Mouse (Mus musculus) CD4-positive helper T cell, adult 2 months (primary cell): ENCODE results near the gene Vmn2r96.
"Not testable (repeated sequence)": the region's sequence is repeated elsewhere in the genome, so short reads cannot be mapped to it uniquely, and the experiment has no call there.

ENCODE experiments used
- DNase-seq: peaks from one replicate; pipeline ENCODE4 v3.0.0-alpha.2; 2012; ENCODE audit warnings: low read depth, missing footprints, low spot score

The Vmn2r96 gene

DNA sequence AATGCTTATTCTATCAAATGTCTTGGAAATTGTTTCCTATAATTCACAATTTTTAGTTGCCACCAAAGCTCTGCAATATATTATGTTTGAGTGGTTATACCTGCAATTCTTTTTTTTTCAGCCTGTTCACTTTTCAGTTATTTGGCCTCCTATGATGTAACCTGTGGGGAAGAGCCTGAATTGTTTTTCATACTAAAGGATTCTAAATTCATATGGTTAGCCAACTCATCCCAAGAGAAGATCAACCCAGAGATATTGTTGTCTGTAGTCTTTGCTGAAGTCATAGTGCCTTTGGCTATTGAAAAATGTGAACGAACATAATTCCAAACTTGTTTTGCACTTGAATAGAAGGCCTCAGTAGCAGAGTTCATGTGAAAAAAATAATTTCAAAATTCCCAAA, at the start of gene Vmn2r96:
Gene Vmn2r96, plus strand, starts transcription at position 301 of the 400 bp plus-strand sequence.
- DNase-seq, result not testable (repeated sequence)

DNA sequence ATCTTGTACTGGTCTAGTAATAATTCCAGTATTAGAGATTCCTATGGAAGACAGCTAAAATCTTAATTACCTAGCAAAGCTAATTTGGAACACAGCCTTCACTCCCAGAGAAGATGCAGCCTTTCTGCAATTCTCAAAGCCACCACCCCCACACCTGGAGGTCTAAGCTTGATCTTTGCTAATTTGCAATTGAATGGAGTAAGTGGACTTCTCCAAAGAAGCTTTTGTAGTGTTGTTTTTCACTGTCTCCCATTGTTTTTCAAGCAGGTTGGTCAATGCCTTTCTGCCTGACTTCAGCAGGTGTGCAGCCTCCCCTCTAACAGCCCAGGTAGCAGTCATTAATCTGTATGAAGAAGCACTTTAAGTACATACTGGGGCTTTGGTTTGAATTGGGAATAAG, 49.6 kb upstream of the Vmn2r96 start:
- no peak for DNase-seq

DNA sequence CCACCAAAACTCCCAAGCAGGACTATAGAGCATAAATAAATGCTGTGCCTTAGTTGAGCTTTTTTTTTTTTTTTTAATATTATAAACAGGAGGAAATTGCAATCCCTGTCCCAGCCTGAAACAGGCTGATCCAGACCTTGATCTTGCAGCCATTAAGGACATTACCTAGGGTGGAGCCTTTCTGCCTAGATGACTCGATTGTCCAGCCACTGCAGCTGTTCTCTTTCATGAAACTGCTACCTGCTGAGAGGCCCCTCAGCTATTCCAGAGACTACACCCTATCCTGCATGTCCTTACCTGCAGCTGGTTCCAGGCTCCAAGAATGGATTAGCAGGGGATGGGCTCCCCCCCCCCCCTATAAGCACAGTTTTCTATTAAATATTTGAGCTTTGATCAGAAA, 49.0 kb upstream of the Vmn2r96 start:
- no peak for DNase-seq

DNA sequence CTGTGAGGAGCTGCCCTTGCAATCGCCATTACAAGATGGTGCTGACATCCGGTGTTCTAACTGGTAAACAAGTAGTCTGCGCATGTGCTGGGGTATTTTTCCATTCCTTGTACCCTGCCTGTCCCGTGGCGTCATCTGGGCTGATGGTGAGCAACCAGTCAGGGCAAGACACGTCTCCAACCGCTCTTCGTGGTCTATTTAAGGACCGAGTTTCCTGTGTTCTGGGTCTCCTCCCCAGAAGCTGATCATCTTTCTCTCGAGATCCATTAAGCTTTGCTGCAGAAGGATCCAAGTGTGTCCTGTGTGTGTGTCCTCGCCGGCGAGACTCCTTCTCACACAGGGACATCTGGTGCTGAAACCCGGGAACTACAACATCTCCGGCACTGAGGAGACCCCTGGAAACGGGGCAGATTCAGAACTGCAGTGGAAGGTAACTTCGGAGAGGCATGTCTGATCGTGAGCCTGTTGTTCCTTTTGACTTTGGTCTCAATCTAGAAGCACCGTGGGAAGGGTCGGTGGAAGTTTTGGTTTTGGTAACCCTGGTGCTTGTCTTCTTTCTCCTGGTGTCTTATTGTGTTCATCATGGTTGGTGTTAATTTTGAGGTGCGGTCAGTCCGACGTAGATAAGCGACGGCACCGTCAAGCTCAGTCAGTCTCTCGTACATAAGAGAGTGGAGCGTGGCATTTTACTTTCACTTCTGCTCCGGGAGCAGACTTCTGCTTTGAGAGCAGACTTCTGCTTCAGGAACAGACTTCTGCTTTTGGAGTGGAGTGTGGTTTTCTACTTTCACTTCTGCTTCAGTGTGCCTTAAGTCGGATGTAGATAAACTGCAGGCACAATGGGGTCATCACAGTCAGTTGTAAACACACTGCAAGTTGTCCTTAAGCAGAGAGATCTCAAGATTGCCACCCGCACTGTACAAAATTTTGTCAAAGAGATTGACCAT, 14.5 kb upstream of the Vmn2r96 start:
- peak; percentile 81 for DNase-seq

DNA sequence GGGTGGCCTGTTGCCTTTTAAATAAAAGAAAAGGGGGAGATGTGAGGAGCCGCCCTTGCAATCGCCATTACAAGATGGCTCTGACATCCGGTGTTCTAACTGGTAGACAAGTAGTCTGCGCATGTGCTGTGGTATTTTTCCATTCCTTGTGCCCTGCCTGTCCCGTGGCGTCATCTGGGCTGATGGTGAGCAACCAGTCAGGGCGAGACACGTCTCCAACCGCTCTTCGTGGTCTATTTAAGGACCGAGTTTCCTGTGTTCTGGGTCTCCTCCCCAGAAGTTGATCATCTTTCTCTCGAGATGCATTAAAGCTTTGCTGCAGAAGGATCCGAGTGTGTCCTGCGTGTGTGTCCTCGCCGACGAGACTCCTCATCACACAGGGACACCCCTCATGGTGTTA, 6.8 kb upstream of the Vmn2r96 start:
- not testable (repeated sequence) for DNase-seq

DNA sequence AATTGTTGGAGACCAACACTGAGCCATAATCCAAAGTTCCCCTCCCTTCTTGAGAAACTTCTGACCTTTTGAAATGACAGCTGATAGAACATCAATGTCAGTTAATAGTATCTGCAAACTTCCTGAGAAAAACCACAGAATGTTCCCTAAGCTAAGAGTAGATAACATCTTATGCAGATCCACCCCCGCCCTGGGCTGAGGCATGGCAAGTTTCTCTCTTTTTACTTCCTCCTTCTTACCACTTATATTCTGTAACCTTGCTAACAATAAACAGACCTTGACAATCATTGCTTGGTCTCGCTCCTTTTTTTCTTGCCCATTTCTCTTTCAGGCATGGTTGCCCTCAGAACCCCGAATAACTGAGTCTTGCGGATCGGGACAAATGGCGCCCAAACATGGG, 42.2 kb downstream of the Vmn2r96 start:
- DNase-seq, result peak; percentile 25

DNA sequence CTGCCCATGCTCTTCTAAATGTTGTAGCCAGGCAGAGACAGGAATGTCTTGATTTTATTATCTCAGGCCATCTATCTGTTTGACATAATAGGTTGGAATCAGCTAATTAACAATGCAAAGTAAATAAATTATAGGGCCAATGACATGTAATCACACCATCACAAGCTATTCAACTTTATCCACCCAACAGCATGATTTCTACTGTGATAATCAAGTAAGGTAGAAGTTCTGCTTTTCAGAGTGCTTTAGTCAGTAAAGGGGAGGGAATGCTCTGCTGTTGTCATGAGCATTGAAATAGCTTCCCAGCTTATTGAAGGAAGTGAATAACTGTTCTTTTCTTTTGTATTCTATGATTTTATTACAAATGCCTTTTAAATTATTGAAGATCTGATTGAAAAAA, 53.6 kb downstream of the Vmn2r96 start:
- no peak for DNase-seq
